Mouse (Mus musculus): ENCODE results near the gene Cox8a. TPM values are rescaled to one million over a fixed set of nuclear protein-coding genes. Genes with fewer than 3 reads are reported as not detected.

The Cox8a gene
- polyA plus RNA-seq, 1 experiment from 2014 or later = 1,171 TPM

GRCm38 (mm10) chr19:7234537-7235221 lies 17.3 kb upstream of the Cox8a start:
- Histone ChIP-seq H3K27ac (ENCODE audit: low read depth, low read length) (no peak overlapping the region), H3K9me3 (ENCODE audit: control insufficient read depth, low read length) (no peaks in the 10 kb centered on the region), H3K9ac (ENCODE audit: low read depth, low read length) (no peak overlapping the region), H3K4me3 (ENCODE audit: low read length) (no peak overlapping the region), H3K36me3 (ENCODE audit: control insufficient read depth, insufficient read depth, low read length) (peaks cover 62% of the 10 kb centered on the region), H3K4me2 (replicated peaks; ENCODE audit: low read depth, low read length) (no peak overlapping the region), H3K4me1 (ENCODE audit: control insufficient read depth, insufficient read depth, low read length) (peaks cover 1% of the 10 kb centered on the region; the same call in 1 of the 2 replicates), H3K27me3 (ENCODE audit: control insufficient read depth, insufficient read depth, low read length) (no peaks in the 10 kb centered on the region)
- ATAC-seq (ENCODE audit: low FRiP score, low TSS enrichment) = peak; percentile 88
- WGBS = 64% methylated on average over 8 of the region's 8 CpGs

- no peak for ATAC-seq (ENCODE audit: low FRiP score, low TSS enrichment)
- Histone ChIP-seq H3K4me2 (replicated peaks; ENCODE audit: low read depth, low read length) (no peak overlapping the region), H3K27ac (ENCODE audit: low read depth, low read length) (no peak overlapping the region), H3K36me3 (ENCODE audit: control insufficient read depth, insufficient read depth, low read length) (peaks cover 53% of the 10 kb centered on the region), H3K9me3 (ENCODE audit: control insufficient read depth, low read length) (no peaks in the 10 kb centered on the region), H3K4me3 (ENCODE audit: low read length) (no peak overlapping the region), H3K9ac (ENCODE audit: low read depth, low read length) (no peak overlapping the region), H3K27me3 (ENCODE audit: control insufficient read depth, insufficient read depth, low read length) (no peaks in the 10 kb centered on the region), H3K4me1 (ENCODE audit: control insufficient read depth, insufficient read depth, low read length) (no peaks in the 10 kb centered on the region)
- 80% methylated on average over 6 of the region's 6 CpGs for WGBS
Observed at GRCm38 (mm10) chr19:7226511-7226914, 9.1 kb upstream of the Cox8a start.

DNA sequence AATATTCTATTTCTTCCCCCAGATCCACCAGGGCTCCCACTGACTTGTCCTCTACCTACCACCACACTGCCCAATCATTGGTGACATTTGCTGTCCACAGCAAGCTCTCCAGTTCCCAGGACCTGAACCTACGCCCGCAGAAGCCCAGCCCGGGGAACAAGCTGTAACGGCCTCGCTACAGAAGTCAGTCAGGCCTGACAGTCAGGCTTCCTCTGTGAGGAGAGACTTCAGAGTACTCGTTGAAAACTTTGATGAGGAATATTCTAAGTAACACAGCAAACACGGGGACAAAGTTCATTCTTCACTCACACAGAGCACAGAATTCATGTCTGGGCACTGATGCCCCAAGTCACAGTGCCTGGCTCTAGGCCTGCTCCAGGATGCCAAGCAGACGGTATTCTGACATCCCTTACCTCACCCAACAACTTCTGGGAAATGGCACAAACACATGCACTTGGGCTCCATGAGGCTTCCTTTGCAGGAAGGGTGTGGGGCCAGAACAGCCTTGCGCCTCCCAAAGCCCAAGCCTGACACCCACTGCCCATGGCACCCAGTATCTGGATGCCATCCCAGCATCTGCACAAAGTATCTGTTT lies 7.8 kb upstream of the Cox8a start:
- no peak overlapping the region for H3K27ac ChIP-seq (ENCODE audit: low read depth, low read length)
- no peaks in the 10 kb centered on the region for H3K4me1 ChIP-seq (ENCODE audit: control insufficient read depth, insufficient read depth, low read length)
- H3K9ac ChIP-seq (ENCODE audit: low read depth, low read length) = no peak overlapping the region
- peaks cover 41% of the 10 kb centered on the region for H3K36me3 ChIP-seq (ENCODE audit: control insufficient read depth, insufficient read depth, low read length)
- no peak overlapping the region for H3K4me2 ChIP-seq (replicated peaks; ENCODE audit: low read depth, low read length)
- no peaks in the 10 kb centered on the region for H3K27me3 ChIP-seq (ENCODE audit: control insufficient read depth, insufficient read depth, low read length)
- ATAC-seq (ENCODE audit: low FRiP score, low TSS enrichment) = no peak
- WGBS = 74% methylated on average over 9 of the region's 9 CpGs
- H3K4me3 ChIP-seq (ENCODE audit: low read length) = no peak overlapping the region
- no peaks in the 10 kb centered on the region for H3K9me3 ChIP-seq (ENCODE audit: control insufficient read depth, low read length)

DNA sequence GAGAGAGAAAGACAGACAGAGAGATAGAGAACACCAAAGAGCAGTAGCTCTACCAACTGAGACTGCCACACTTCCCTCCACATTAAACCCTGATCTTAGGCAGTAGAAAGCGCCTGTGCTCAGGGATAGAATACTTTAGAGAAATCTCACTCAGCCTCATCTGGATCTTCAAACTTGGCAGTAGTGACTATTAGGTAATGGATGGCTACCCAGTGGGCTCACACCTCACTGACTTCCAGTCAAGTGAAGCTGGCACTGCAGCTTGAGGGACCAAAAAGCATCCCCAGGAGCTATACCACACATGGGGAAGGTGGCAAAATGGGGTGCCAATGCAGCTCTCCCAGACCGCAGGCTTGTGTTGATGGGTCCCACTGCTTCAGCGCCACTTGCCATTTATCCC lies 6.8 kb upstream of the Cox8a start:
- 87% methylated on average over 3 of the region's 3 CpGs for WGBS
- Histone ChIP-seq H3K4me2 (replicated peaks; ENCODE audit: low read depth, low read length) (no peak overlapping the region), H3K36me3 (ENCODE audit: control insufficient read depth, insufficient read depth, low read length) (peaks cover 32% of the 10 kb centered on the region), H3K9ac (ENCODE audit: low read depth, low read length) (no peak overlapping the region), H3K27me3 (ENCODE audit: control insufficient read depth, insufficient read depth, low read length) (no peaks in the 10 kb centered on the region), H3K27ac (ENCODE audit: low read depth, low read length) (no peak overlapping the region), H3K9me3 (ENCODE audit: control insufficient read depth, low read length) (no peaks in the 10 kb centered on the region), H3K4me3 (ENCODE audit: low read length) (no peak overlapping the region), H3K4me1 (ENCODE audit: control insufficient read depth, insufficient read depth, low read length) (no peaks in the 10 kb centered on the region)
- no peak for ATAC-seq (ENCODE audit: low FRiP score, low TSS enrichment)

DNA sequence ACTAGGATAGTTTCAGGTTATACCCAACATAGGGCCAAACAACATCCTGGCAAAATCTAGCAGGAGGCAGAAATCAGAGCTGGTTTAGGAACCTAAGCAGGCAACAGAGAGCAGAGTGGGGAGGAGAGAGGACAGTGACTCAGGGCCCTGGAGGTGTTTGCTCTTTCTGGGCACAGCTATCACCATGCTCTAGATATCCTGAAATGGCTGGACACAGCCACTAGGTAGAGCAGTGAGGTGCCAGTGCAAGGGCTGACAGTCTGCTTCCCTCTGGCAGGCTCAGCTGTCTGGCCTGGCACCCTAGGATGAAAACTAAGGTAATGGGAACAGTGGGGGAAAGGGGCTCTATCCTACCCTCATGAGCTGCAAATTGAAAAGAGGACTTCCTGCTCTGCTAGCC lies 6.1 kb upstream of the Cox8a start:
- Histone ChIP-seq H3K36me3 (ENCODE audit: control insufficient read depth, insufficient read depth, low read length) (peaks cover 27% of the 10 kb centered on the region), H3K4me2 (replicated peaks; ENCODE audit: low read depth, low read length) (no peak overlapping the region), H3K9me3 (ENCODE audit: control insufficient read depth, low read length) (no peaks in the 10 kb centered on the region), H3K4me1 (ENCODE audit: control insufficient read depth, insufficient read depth, low read length) (no peaks in the 10 kb centered on the region), H3K27me3 (ENCODE audit: control insufficient read depth, insufficient read depth, low read length) (no peaks in the 10 kb centered on the region), H3K4me3 (ENCODE audit: low read length) (no peak overlapping the region), H3K9ac (ENCODE audit: low read depth, low read length) (no peak overlapping the region), H3K27ac (ENCODE audit: low read depth, low read length) (no peak overlapping the region)
- no peak for ATAC-seq (ENCODE audit: low FRiP score, low TSS enrichment)

GRCm38 (mm10) chr19:7222196-7222595 lies 4.8 kb upstream of the Cox8a start:
- no peak for ATAC-seq (ENCODE audit: low FRiP score, low TSS enrichment)
- H3K4me1 ChIP-seq (ENCODE audit: control insufficient read depth, insufficient read depth, low read length) = peaks cover 4% of the 10 kb centered on the region; the same call in 1 of the 2 replicates
- no peaks in the 10 kb centered on the region for H3K27me3 ChIP-seq (ENCODE audit: control insufficient read depth, insufficient read depth, low read length)
- H3K36me3 ChIP-seq (ENCODE audit: control insufficient read depth, insufficient read depth, low read length) = peaks cover 15% of the 10 kb centered on the region
- no peak overlapping the region for H3K9ac ChIP-seq (ENCODE audit: low read depth, low read length)
- no peaks in the 10 kb centered on the region for H3K9me3 ChIP-seq (ENCODE audit: control insufficient read depth, low read length)
- H3K4me3 ChIP-seq (ENCODE audit: low read length) = no peak overlapping the region
- no peak overlapping the region for H3K4me2 ChIP-seq (replicated peaks; ENCODE audit: low read depth, low read length)
- H3K27ac ChIP-seq (ENCODE audit: low read depth, low read length) = no peak overlapping the region
- WGBS = 85% methylated on average over 6 of the region's 6 CpGs

DNA sequence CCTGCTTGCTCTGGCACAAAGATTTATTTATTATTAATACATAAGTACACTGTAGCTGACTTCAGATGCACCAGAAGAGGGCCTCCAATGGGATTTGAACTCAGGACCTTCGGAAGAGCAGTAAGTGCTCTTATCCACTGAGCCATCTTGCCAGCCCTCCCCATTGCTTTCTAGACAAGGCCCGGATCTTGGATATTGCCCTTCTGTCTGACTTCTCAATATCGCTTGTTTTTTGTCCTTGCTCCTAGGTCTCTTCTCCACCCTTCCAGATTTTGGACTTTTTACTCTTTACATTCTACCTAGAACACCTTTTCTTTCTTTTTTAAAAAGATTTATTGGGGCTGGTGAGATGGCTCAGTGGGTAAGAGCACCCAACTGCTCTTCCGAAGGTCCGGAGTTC lies 1.3 kb upstream of the Cox8a start:
- WGBS = 97% methylated on average over 5 of the region's 5 CpGs
- H3K9me3 ChIP-seq (ENCODE audit: control insufficient read depth, low read length) = no peaks in the 10 kb centered on the region

DNA sequence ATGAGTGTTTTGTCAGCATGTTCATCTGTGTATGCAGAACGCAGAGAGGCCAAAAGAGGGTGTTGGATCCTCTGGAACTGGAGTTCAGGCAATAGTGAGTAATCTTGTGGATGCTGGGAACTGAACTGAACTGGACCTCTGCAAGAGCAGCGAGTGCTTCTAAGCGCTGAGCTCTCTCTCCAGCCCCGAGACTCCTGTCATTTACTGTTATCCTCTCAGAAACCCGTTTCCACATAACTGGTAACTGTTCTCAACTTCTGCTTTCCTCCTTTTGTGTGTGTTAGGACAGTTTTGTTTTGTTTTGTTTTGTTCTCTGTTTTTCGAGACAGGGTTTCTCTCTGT lies 481 bp upstream of the Cox8a start:
- peaks cover 24% of the 10 kb centered on the region for H3K36me3 ChIP-seq (ENCODE audit: control insufficient read depth, insufficient read depth, low read length)

More for the DNA sequence above, 1.3 kb upstream of the Cox8a start:
- Histone ChIP-seq H3K4me3 (ENCODE audit: low read length) (no peak overlapping the region), H3K4me2 (replicated peaks; ENCODE audit: low read depth, low read length) (no peak overlapping the region), H3K36me3 (ENCODE audit: control insufficient read depth, insufficient read depth, low read length) (peaks cover 17% of the 10 kb centered on the region), H3K27me3 (ENCODE audit: control insufficient read depth, insufficient read depth, low read length) (no peaks in the 10 kb centered on the region), H3K4me1 (ENCODE audit: control insufficient read depth, insufficient read depth, low read length) (peaks cover 23% of the 10 kb centered on the region), H3K27ac (ENCODE audit: low read depth, low read length) (no peak overlapping the region), H3K9ac (ENCODE audit: low read depth, low read length) (no peak overlapping the region)
- no peak for ATAC-seq (ENCODE audit: low FRiP score, low TSS enrichment)

GRCm38 (mm10) chr19:7214484-7214883 lies 2.9 kb downstream of the Cox8a start:
- H3K4me3 ChIP-seq (ENCODE audit: low read length) = no peak overlapping the region
- H3K9me3 ChIP-seq (ENCODE audit: control insufficient read depth, low read length) = no peaks in the 10 kb centered on the region
- peaks cover 23% of the 10 kb centered on the region for H3K4me1 ChIP-seq (ENCODE audit: control insufficient read depth, insufficient read depth, low read length)
- whole genome bisulfite sequencing = 84% methylated on average over 5 of the region's 5 CpGs
- H3K27me3 ChIP-seq (ENCODE audit: control insufficient read depth, insufficient read depth, low read length) = no peaks in the 10 kb centered on the region
- H3K27ac ChIP-seq (ENCODE audit: low read depth, low read length) = no peak overlapping the region
- H3K4me2 ChIP-seq (replicated peaks; ENCODE audit: low read depth, low read length) = no peak overlapping the region
- H3K9ac ChIP-seq (ENCODE audit: low read depth, low read length) = no peak overlapping the region
- H3K36me3 ChIP-seq (ENCODE audit: control insufficient read depth, insufficient read depth, low read length) = peaks cover 35% of the 10 kb centered on the region
- no peak for ATAC-seq (ENCODE audit: low FRiP score, low TSS enrichment)

More for the DNA sequence above, 481 bp upstream of the Cox8a start:
- no peak; the same call in 1 of the 2 replicates for ATAC-seq (ENCODE audit: low FRiP score, low TSS enrichment)
- Histone ChIP-seq H3K27ac (ENCODE audit: low read depth, low read length) (no peak overlapping the region), H3K27me3 (ENCODE audit: control insufficient read depth, insufficient read depth, low read length) (no peaks in the 10 kb centered on the region), H3K4me3 (ENCODE audit: low read length) (peak overlapping the region; percentile 89), H3K9me3 (ENCODE audit: control insufficient read depth, low read length) (no peaks in the 10 kb centered on the region), H3K9ac (ENCODE audit: low read depth, low read length) (peak overlapping the region; percentile 40), H3K4me1 (ENCODE audit: control insufficient read depth, insufficient read depth, low read length) (peaks cover 23% of the 10 kb centered on the region), H3K4me2 (replicated peaks; ENCODE audit: low read depth, low read length) (peak overlapping the region; percentile 59)
- 12% methylated on average over 6 of the region's 6 CpGs for WGBS

Measured in kidney, embryonic 14.5 days (tissue).